Mouse (Mus musculus) heart, embryonic 14.5 days (tissue): Measurements from ENCODE around the gene Filip1l. TPM values are rescaled to one million over a fixed set of nuclear protein-coding genes. Genes with fewer than 3 reads are reported as not detected.

ENCODE experiments used
- ATAC-seq: fragments of 200-750 bp; cut with Nextera tagmentation; 2 replicates; pipeline ENCODE4 v1.8.0; 2017; ENCODE audit warnings: low read depth, moderate TSS enrichment; ENCODE audit not compliant: insufficient number of reproducible peaks, insufficient read depth, low FRiP score
- H3K27ac ChIP-seq, 2 experiments: fragments of 200-500 bp in 1 of 2; fragments of 300-500 bp in 1 of 2; sonication (generic) in 1 of 2; replicated peaks in 1 of 2; 2 replicates each; pipeline ENCODE4 v1.5.1; 2012 to 2014; ENCODE audit warnings: low read depth in 2 of 2, low read length in 2 of 2, control low read depth in 1 of 2, mild to moderate bottlenecking in 1 of 2, mixed read lengths in 1 of 2; ENCODE audit not compliant: control insufficient read depth in 1 of 2, insufficient read depth in 1 of 2
- H3K27me3 ChIP-seq: fragments of 300-500 bp; sonication (generic); 2 replicates; pipeline ENCODE4 v1.6.1; 2014; ENCODE audit warnings: mild to moderate bottlenecking, low read length, control low read depth; ENCODE audit not compliant: control insufficient read depth, insufficient read depth
- H3K36me3 ChIP-seq: fragments of 300-500 bp; sonication (generic); 2 replicates; pipeline ENCODE4 v1.6.1; 2014; ENCODE audit warnings: mild to moderate bottlenecking, control low read depth, low read length, mixed read lengths; ENCODE audit not compliant: control insufficient read depth, insufficient read depth
- H3K4me1 ChIP-seq, 2 experiments: fragments of 200-500 bp in 1 of 2; fragments of 300-500 bp in 1 of 2; sonication (generic) in 1 of 2; 2 replicates each; pipeline ENCODE4 v1.6.1; 2012 to 2014; ENCODE audit warnings: low read length in 2 of 2, control low read depth in 1 of 2, mixed read lengths in 1 of 2; ENCODE audit not compliant: control insufficient read depth in 2 of 2, insufficient read depth in 2 of 2
- H3K4me2 ChIP-seq: fragments of 300-500 bp; sonication (generic); 2 replicates; pipeline ENCODE4 v1.6.1; 2014; ENCODE audit warnings: mild to moderate bottlenecking, low read length
- H3K4me3 ChIP-seq, 2 experiments: fragments of 200-500 bp in 1 of 2; fragments of 300-500 bp in 1 of 2; sonication (generic) in 1 of 2; 2 replicates each; pipeline ENCODE4 v1.5.1; 2012 to 2014; ENCODE audit warnings: low read length in 2 of 2, mild to moderate bottlenecking in 2 of 2, control low read depth in 1 of 2, low read depth in 1 of 2, moderate library complexity in 1 of 2; ENCODE audit not compliant: control insufficient read depth in 1 of 2, insufficient read depth in 1 of 2
- H3K9ac ChIP-seq: fragments of 300-500 bp; sonication (generic); 2 replicates; pipeline ENCODE4 v1.6.1; 2014; ENCODE audit warnings: mild to moderate bottlenecking, low read length
- H3K9me3 ChIP-seq: fragments of 300-500 bp; sonication (generic); 2 replicates; pipeline ENCODE4 v1.6.1; 2016; ENCODE audit warnings: low read length, control low read depth; ENCODE audit not compliant: control insufficient read depth
- WGBS: fragments of 180-500 bp; shearing (Covaris S2); extraction: QIAGEN DNeasy Blood & Tissue Kit; methylation state at CpG from one replicate; pipeline ENCODE4 v1.1.7; 2014; 5-methylcytosine and 5-hydroxymethylcytosine counted together
- polyA plus RNA-seq: library from polyadenylated mRNA; unstranded; fragments of >200 nt; fragmentation: Nextera tagmentation; extraction: Ambion mirVana; gene quantifications from 2 replicates; pipeline ENCODE4 v1.2.1, GENCODE M21; 2014

Filip1l gene
- polyA plus RNA-seq, 1 experiment from 2014 or later, result 27.7 TPM

DNA sequence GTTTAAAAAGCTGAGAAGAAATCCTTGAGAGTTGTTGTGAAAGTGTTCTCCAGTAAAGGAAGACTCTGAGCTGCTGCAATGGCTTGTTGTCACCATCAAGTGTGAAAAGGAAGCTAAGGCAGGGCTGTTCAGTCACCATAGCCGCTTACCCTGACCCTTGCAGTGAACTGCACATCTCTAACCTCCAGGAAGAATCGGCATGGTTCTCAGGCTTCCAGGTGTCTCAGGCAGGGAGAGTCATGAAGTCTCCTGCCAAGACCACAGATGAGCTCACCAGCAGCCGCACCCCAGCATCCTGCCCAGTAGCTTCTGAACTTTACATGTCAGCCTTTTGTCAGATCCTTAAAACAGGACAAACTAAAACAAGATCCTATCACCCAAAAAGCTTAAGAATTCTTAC is 213.3 kb downstream of the Filip1l start:
- no peak for ATAC-seq
- peak overlapping the region in 1 of 2 experiments; percentile 44; a peak in 2 of 4 replicates for H3K27ac ChIP-seq

DNA sequence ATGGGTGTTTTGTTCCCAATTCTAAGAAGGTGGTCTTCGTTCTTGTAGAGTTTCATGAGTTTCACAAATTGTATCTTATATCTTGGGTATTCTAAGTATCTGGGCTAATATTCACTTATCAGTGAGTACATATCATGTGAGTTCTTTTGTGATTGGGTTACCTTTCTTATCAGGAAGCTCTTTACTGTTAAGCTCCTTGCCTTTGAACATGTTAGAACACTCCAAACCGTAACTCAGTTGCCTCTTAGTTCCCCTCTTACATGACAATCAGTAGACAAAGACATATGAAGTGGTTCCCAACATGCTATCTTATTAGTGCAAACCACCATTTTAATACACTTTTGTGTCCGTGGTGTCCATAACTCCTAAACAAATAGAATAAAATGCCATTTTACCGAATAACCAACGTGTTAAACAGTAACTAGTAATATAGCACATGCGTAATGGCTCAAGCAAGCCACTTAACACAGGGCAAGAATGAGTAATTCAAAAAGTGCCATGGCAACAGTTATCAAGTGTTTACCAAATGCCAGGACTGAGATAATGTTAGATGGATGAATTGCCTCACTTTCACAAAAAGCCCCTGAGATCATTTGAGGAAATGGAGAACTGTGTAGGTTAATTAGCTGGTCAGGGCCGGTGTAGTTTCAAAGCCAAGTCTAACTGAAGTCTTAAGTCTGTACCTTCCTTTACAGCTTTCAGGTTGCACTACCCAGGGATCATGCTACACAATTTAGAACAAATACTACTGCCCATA is 215.9 kb downstream of the Filip1l start:
- H3K27ac ChIP-seq, result no peak overlapping the region
- no peak overlapping the region for H3K4me2 ChIP-seq
- H3K9me3 ChIP-seq, result no peaks in the 10 kb centered on the region
- no peak for ATAC-seq
- peaks cover 43% of the 10 kb centered on the region for H3K36me3 ChIP-seq
- no peak overlapping the region for H3K9ac ChIP-seq
- H3K27me3 ChIP-seq, result no peaks in the 10 kb centered on the region
- H3K4me3 ChIP-seq, result no peak overlapping the region
- peaks cover 2 to 7% of the 10 kb centered on the region in 2 experiments; a peak in 3 of 4 replicates for H3K4me1 ChIP-seq
- 82% methylated on average over 7 of the region's 7 CpGs for WGBS

More for the DNA sequence above, 213.3 kb downstream of the Filip1l start:
- Histone ChIP-seq H3K36me3 (peaks cover 39% of the 10 kb centered on the region), H3K9me3 (no peaks in the 10 kb centered on the region), H3K9ac (no peak overlapping the region), H3K4me2 (no peak overlapping the region), H3K4me1 (peaks cover 7 to 26% of the 10 kb centered on the region in 2 experiments), H3K4me3 (no peak overlapping the region), H3K27me3 (no peaks in the 10 kb centered on the region)
- WGBS, result 38% methylated on average over 3 of the region's 3 CpGs

DNA sequence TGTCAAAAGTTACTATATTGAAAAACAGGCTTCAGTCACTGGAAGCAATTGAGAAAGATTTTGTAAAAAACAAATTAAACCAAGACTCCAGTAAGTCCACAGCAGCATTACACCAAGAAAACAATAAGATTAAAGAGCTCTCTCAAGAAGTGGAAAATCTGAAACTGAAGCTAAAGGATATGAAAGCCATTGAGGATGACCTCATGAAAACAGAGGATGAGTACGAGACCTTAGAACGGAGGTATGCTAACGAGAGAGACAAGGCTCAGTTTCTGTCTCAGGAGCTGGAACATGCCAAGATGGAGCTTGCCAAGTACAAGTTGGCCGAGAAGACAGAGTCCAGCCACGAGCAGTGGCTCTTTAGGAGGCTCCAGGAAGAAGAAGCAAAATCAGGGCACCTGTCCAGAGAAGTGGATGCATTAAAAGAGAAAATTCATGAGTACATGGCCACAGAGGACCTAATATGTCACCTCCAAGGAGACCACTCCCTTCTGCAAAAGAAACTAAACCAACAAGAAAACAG is 218.0 kb downstream of the Filip1l start:
- 82% methylated on average over 5 of the region's 5 CpGs for WGBS
- H3K27me3 ChIP-seq, result no peaks in the 10 kb centered on the region
- no peak for ATAC-seq

DNA sequence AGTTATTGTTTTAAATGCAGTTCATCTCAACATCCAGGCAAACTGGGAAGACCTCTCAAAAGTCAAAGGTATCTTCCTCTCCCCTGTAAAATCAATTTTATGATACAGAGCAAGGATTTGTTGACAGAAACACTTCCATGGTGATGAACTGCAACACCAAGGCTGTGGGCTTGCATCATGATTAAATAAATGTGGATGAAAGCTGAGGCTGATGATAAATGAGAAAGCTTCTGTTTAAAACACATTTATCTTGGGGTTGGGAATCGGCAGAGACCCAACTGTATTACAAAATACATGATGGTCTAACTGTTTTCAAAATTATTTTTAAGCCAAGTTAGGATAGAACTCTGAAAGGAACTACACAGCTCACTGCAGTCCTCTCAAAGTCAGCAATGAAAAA is 220.9 kb downstream of the Filip1l start:
- Histone ChIP-seq H3K4me2 (no peak overlapping the region), H3K9ac (no peak overlapping the region), H3K36me3 (peaks cover 50% of the 10 kb centered on the region), H3K4me3 (no peak overlapping the region), H3K4me1 (0 out of 4 replicates have a peak, but pooled peaks cover 0 to 7% of the 10 kb centered on the region in 2 experiments), H3K9me3 (no peaks in the 10 kb centered on the region), H3K27me3 (no peaks in the 10 kb centered on the region), H3K27ac (no peak overlapping the region)
- ATAC-seq, result no peak
- 65% methylated on average over 1 of the region's 1 CpGs for WGBS

More for the DNA sequence above, 218.0 kb downstream of the Filip1l start:
- Histone ChIP-seq H3K9me3 (no peaks in the 10 kb centered on the region), H3K36me3 (peaks cover 56% of the 10 kb centered on the region), H3K4me3 (no peak overlapping the region), H3K9ac (no peak overlapping the region), H3K4me2 (no peak overlapping the region), H3K4me1 (peaks cover 2 to 4% of the 10 kb centered on the region in 2 experiments; a peak in 1 of 4 replicates), H3K27ac (no peak overlapping the region)

DNA sequence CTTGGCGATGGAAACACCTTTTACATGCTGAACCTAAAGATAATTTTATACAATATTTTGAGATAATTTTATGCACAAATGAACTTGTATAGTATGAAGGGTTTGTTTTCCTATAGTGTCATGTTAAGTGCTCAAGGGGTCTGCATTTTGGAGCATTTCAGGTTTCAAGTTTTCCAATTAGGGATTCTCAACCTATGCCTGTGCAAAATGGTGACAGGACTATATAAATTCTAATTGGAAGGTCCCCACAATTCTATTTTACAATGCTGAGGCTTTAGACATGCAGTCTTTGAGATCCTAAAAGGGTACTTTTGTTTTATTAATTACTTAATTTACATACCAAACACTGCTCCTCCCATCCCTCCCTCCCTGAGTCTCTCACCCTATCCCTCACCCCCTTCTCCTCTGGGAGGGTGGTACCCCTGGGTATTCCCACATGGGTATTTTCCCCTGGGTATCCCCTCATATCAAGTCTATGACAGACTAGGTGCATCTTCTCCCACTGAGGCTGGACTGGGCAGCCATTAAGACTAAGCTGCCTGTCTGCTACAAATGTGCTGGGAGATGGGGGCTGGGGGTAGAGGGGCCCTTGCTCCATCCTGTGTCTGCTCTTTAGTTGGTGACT is 223.0 kb downstream of the Filip1l start:
- Histone ChIP-seq H3K4me2 (no peak overlapping the region), H3K4me1 (peaks cover 3 to 13% of the 10 kb centered on the region in 2 experiments; a peak in 2 of 4 replicates), H3K27me3 (no peaks in the 10 kb centered on the region), H3K27ac (no peak overlapping the region), H3K9ac (no peak overlapping the region), H3K36me3 (peaks cover 38% of the 10 kb centered on the region), H3K9me3 (no peaks in the 10 kb centered on the region), H3K4me3 (no peak overlapping the region)
- ATAC-seq, result no peak
- 94% methylated on average over 1 of the region's 1 CpGs for WGBS

DNA sequence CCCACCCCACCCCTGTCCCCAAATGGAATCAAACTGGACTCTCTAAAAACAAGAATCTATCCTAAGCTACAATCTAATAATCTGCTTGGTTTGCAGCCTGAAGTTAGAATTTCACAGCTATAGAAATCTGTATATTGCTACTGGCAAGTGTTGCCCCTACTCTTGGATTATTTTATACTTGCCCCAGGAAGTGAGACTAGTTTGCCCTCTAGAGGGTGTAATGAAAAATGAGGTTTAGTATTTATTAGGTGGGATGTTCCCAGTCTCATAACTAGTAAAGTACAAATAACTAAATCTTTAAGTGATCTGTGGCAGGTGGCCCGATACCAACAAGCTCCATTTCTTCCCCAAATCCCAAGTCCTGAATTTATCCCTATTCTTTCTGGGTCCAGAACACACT is 224.6 kb downstream of the Filip1l start:
- no peaks in the 10 kb centered on the region for H3K9me3 ChIP-seq
- H3K27ac ChIP-seq, result no peak overlapping the region
- H3K4me1 ChIP-seq, result peaks cover 3 to 11% of the 10 kb centered on the region in 2 experiments; a peak in 2 of 4 replicates
- H3K4me2 ChIP-seq, result no peak overlapping the region
- H3K36me3 ChIP-seq, result peaks cover 23% of the 10 kb centered on the region
- no peak for ATAC-seq
- WGBS, result 93% methylated on average over 1 of the region's 1 CpGs
- no peaks in the 10 kb centered on the region for H3K27me3 ChIP-seq
- H3K9ac ChIP-seq, result no peak overlapping the region
- H3K4me3 ChIP-seq, result no peak overlapping the region

DNA sequence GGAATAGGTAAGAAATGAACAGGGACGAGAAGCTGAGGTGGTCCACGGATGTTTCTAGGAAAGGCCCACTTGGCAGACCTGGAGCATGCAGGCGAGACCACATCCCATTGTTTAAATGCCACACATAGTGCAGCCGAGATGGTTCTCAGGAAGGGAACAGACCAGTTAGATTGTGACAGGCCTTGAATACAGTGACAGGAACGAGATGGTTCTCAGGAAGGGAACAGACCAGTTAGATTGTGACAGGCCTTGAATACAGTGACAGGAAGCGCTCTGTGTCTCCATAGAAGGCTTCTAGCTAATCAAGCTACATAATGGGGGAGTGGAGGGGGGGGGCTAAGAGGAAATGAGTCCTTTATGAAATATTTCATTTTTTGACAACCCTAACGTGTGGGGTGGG is 227.1 kb downstream of the Filip1l start:
- Histone ChIP-seq H3K4me1 (peaks cover 3 to 13% of the 10 kb centered on the region in 2 experiments; a peak in 3 of 4 replicates), H3K4me3 (no peak overlapping the region), H3K36me3 (peaks cover 16% of the 10 kb centered on the region; the same call in 1 of the 2 replicates), H3K27ac (peak overlapping the region in 1 of 2 experiments; percentile 33; a peak in 2 of 4 replicates), H3K9me3 (no peaks in the 10 kb centered on the region), H3K27me3 (no peaks in the 10 kb centered on the region), H3K9ac (no peak overlapping the region), H3K4me2 (no peak overlapping the region)
- 33% methylated on average over 7 of the region's 7 CpGs for whole genome bisulfite sequencing
- ATAC-seq, result no peak
